Mouse (Mus musculus) right cerebral cortex, postnatal 14 days (tissue): ENCODE data around the gene 1700024P04Rik.
"Not testable (repeated sequence)": the region's sequence is repeated elsewhere in the genome, so short reads cannot be mapped to it uniquely, and the experiment has no call there.

Experiments used
- DNase-seq: peaks from one replicate; pipeline ENCODE4 v3.0.0; 2022

1700024P04Rik gene

DNA sequence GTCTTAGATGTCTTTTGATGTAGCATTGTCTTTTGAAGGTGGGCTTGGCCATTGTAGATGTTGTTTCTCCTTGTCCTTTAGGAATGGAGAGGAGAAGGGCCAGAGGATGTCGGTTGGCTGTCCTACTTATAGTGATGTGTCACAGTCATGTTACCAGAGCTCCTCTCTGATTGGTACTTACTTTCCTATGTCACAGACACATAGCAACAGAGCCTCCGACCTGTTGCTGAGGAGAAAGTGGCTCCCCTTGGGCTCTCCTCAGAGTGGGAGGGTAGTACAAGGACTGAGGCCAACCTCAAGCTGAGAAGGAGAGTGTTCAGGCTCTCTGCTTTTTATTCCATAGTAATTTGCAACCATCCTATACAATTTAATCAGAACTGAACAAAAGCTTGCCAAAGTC, at the start of gene 1700024P04Rik:
1700024P04Rik (minus strand) TSS at position 101 of the 400 bp plus-strand sequence.
- DNase-seq = no peak

DNA sequence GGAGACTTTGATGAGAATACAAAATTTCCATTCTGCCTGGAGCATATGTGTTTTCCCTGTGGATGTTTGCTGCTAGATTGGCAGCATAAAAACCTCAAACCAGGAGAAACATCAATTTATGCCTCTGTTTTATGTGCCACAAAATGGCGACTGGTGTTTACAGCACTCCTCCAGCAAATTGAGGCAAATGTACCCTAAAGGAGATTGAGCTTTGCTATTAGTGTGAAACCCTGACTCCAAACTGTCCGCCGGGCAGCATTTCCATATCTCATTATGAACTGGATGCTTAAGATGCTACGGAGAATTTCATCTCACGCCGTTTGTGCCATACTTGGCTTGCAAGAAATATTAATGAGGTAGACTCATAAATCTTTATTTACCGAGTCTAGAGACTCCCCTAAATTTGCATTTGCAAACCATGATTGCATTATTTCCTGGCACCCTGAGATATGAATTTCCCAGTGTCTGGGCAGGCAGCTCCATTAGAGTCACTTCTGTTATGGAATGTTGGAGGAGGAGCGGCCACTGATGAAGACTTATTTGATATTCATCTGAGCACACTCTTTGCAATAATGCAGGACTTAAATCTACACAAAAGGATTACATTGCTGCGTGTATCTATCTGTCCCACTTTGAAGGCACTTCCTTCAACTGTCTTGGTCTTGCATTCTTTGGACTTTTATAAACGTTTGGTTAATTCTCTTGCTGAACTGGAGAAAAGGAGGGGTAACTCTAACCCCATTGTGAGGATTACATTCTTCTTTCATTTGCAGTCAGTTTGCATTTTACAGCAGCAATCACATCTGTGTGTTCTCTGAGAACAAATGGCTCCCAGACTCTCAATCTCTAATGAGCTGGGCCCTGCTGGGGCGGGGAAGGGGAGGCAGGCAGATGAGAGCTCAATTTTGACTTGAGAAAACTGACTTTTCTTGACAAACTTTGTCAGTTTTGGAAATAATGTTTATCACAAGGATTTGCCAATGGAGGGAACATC, 47.2 kb upstream of the 1700024P04Rik start:
- DNase-seq = no peak

DNA sequence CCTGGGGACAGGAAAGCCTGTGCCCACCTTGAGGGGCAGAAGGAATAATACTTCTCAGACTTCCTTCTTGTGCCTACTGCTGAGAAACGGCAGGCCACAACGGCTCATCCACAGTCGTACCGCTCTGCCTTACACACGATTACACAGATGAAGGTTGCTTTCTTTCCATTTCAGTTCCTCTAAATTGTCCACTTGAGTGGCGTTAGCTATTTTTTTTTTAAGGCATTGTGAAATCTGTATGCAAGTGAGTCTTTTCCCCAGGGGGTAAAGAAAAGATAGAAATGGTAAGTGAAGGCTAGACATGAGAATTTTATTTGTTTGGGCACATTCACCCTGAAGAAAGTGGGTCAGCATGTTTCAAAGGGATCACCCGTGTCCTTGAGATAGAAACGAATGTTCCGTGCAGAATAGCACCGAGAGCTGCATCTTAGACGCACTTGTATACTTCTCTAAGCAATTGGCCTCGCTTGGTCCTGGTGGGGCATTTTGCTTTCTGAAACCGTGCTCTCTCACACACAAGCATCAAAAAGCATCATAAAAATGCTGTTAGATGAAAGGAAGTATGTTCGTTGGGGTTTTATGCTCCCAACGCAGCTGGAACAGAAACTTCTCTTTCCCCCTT, 46.3 kb upstream of the 1700024P04Rik start:
- no peak for DNase-seq

GRCm38 (mm10) chr13:99025268-99025667, 40.9 kb upstream of the 1700024P04Rik start:
- no peak for DNase-seq

GRCm38 (mm10) chr13:99022036-99022435, 37.7 kb upstream of the 1700024P04Rik start:
- DNase-seq = no peak

DNA sequence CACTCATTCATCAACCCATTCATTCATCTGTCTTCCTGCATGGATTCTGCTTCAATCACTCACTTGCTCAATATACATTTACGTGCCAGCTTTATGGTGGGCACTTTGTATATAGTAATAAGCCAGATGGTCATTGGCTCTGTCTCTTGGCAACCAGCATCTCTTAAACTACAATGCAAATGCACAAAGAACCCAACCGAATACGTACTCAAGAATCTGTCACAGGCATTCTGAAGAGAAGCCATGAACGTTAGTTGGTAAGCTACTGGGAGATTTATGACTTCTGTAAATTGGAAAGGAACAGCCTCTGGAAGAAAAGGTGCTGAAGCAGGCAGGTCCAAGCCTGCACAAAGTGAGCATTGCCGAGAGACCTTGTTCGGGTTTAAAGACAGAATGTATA, 36.8 kb upstream of the 1700024P04Rik start:
- DNase-seq = no peak

- no peak for DNase-seq
These were observed 35.7 kb upstream of the 1700024P04Rik start for GRCm38 (mm10) chr13:99019831-99020669.

DNA sequence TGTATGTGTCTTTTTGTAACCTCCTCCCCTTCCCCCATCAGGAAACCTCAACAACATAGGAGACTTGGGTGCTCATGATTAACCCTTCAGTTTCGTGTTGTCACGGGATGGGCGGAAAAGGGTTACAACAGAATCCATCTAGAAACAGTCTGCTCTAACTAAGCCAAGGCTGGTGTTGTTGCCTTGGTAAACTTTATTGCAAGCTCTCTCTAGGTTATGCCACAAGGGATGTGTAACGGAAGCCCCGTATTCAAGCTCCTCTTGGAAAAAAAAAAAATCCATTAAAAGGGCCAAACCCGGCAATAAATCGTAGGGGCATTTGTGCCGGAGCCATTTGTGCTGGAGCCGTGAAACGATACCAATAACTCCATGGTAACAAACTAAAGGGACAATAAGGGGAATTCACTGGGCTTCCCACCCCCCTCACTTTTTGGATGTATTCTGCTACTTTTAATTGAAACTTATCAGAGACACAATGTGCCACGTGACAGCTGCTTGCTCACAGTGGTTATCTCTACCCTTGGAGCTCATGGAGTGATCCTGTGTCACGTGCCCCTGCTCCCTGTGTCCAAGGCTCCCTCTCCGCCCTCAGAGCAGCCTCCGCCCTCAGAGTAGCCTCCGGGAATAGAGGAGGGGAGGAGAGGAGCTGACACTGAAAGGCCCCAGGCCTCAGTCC, 34.3 kb upstream of the 1700024P04Rik start:
- no peak for DNase-seq

- DNase-seq = no peak
These were observed 32.3 kb upstream of the 1700024P04Rik start for GRCm38 (mm10) chr13:99016696-99017095.

DNA sequence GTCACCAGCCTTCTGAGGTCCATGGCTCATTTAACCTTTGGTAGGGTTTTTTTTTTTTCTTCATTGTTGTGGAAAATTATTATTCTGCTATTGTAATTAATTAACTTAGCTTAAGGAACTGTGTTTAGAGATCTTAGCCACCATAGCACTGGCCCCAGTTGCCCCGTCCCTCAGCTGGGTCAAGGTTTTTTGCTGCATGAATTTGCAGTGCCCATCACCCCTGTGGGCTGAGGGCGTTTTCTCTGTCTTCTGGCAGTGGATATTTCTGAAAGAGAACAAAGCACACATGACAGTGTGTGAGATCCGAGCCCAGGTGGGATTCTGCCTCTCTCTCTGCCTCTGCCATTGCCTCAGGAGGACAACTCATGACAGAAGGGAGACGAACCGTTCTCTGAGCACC, 28.5 kb upstream of the 1700024P04Rik start:
- DNase-seq = no peak

- DNase-seq = no peak
These were observed 23.6 kb upstream of the 1700024P04Rik start for GRCm38 (mm10) chr13:99008013-99008412.

DNA sequence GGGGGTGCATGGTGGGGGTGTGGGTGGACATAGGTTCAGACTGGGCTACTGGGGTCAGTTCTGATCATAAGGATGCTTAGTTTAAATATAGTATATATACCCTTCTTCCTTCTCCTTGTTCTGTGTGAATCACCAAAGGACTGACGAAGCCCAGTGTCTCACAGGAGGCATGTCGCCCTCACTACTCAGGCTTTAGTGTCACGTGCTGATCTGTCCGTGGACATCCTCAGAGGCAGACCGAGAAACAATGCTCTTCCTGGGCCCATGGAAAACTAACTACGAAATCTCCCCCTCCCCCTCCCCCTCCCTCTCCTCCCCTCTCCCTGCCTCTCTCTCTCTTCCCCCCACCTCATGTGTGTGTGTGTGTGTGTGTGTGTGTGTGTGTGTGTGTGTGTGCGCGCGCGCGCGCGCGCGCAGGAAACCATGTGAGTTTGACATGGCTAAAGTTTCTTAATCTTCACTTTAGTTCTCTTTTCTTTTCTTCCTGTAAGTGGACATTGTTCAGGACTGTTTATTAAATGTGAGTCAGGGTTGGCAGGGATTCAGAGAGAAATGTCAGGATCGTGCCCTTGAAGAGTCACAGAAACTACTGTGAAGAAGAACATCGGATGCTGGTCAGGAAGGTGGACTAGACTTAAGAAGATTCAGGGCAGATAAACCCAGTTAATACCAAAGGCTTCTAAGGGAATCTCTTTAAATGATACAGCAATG, 22.2 kb upstream of the 1700024P04Rik start:
- DNase-seq = no peak

DNA sequence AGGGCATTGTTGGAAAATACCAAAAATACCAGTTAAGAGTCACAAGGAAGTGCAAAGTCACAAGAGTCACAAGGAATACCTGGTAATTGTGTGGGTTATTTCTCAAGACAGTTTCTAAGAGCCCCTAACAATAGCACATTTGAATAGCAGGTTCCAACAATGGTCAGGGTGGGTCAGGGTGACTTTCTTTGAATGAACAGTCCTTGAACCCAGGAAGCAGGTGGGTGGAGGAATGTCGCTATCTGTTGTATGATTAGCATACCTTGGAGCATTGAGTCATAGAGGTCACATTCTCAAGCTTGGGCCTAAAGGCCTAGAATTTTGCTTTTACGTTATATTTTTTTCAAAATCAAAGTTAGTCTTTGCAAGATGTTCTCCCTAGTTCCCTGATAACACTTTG, 17.3 kb upstream of the 1700024P04Rik start:
- not testable (repeated sequence) for DNase-seq

GRCm38 (mm10) chr13:98997025-98997424, 12.7 kb upstream of the 1700024P04Rik start:
- no peak for DNase-seq

DNA sequence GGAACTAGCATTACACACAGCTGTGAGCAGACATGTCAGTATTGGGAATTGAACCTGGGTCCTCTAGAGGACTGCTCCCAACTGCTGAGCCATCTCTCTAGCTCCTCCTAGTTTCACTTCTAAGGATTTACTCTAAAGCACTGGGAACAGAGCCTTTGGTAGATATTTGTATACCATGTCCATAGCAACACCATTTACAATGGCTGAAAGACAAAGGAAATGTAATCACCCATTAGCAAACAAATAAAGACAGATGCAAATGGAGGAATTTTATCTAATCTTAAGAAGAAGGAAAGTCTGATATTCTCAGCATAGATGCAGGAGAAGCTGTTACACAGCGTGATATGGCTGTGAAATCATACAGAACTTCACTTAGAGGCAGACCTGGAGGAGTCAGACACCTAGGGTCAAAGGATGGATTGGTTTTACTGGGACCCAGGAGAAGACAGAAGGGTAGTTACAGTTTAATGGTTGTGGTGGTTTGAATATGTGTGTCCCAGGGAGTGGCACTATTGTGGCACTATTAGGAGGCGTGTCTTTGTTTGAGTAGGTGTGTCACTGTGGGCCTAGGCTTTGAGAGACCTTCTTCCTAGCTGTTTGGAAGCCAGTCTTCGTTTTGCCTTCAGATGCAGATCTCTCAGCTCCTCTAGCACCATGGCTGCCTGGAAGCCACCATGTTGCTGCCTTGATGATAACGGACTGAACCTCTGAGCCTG, 7.1 kb downstream of the 1700024P04Rik start:
- no peak for DNase-seq

DNA sequence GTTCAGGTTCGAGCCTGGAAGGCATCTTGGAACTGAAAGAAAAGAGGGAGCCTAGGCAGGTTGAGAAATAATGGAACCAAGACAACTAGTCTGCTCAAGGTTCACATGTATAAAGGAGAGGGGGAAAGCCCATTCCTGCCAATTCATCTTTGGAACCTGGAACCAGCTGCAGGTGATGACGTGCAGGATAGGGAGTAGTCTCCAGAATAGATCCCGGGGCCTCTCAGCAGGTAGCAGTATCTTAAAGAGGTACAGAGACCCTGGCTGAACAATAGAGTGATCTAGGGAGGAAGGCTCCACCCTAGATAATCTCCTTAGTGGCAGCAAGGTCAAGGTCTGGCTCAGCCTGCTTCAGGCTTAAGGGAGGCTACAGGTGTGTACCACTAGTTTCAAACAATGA, 8.3 kb downstream of the 1700024P04Rik start:
- DNase-seq = not testable (repeated sequence)

GRCm38 (mm10) chr13:98972090-98972489, 12.3 kb downstream of the 1700024P04Rik start:
- DNase-seq = no peak

DNA sequence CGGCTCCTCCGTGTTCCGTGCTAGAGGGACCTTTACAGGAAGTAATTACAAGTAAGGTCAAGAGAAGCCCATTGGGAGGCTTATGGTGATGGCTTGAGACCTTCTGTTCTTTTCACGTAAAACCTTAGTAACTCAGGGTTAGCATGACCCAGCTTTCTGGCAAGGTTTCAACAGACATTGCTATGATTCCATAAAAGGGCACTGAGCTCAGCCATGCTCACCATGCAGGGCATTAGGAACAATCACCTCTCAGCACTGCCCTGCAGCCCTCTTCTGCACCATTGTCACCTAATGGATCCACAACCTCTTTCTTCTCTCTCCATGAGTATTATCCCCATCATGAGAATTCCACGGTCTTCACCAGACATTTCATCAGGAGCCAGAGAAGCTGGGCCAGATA, 12.7 kb downstream of the 1700024P04Rik start:
- no peak for DNase-seq

- DNase-seq = no peak
These were observed 15.8 kb downstream of the 1700024P04Rik start for GRCm38 (mm10) chr13:98968517-98968916.

DNA sequence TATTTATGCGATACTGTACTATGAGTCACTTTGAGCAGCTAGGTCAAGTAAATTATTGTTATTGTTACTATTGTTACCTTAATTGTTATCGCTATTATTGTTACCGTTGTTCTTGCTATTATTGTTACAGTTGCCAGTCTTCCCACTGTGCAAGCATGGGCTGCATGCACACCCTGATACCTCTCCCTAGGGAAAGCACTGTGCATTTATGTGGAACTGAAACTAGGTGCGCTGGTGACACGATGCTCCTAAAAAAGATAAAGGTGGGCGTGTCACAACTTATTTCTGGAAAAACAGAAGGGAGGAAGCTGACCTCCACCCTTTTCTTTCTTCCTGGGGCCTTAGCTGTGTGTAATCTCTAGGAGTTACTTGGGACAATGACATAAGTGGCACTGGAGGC, 16.4 kb downstream of the 1700024P04Rik start:
- no peak for DNase-seq

- DNase-seq = no peak
These were observed 17.8 kb downstream of the 1700024P04Rik start for GRCm38 (mm10) chr13:98966583-98966982.
